Mouse (Mus musculus): ENCODE data around the gene Kcnab1. TPM values are rescaled to one million over a fixed set of nuclear protein-coding genes. Genes with fewer than 3 reads are reported as not detected.

Kcnab1 gene
- total RNA-seq, 2 experiments from 2014 or later: 47.1 to 56.0 TPM

DNA sequence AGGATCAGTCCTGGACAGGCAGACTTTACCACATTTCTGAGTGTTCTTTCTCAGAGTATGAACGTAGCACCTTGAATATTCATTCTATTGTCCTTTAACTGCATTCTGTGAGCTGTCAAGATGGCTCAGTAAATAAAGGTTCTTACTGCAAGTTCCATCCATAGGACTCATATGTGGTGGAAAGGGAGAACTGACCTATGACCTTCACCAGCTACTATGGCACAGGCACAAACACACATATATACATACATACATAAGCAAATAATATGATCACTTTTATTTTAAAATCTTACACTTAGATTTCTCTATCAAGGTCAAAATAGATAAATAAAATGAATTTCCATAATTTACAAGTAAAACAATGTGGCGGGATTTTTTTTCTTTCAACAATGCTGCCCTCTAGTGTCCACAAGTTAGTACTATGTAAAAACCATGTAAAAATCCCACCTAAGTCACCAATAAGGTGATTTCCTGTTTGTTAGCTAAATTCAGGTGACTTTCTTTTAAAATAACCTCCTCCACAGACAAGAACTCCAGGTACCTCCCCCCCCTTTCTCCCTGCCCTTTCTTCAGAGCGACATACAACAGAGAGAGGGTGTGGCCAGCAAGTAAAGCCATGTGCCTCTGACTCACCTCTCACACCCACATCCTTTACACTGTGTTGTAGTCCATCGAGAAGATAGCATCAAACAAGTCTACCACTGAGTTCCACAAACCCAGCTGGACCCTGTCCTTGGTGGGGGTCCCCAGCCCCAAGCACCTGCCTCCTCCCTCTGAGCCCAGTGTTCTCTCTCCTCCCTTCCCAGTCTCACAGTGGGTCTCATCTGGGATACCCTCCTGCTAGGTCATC lies 243.3 kb downstream of the Kcnab1 start:
- intact Hi-C loops (cut with DNase I): no loop called here
- DNase-seq (ENCODE audit: extremely low spot score in 1 of 2, low spot score in 2 of 2): peak in 1 of 2 experiments; percentile 32

DNA sequence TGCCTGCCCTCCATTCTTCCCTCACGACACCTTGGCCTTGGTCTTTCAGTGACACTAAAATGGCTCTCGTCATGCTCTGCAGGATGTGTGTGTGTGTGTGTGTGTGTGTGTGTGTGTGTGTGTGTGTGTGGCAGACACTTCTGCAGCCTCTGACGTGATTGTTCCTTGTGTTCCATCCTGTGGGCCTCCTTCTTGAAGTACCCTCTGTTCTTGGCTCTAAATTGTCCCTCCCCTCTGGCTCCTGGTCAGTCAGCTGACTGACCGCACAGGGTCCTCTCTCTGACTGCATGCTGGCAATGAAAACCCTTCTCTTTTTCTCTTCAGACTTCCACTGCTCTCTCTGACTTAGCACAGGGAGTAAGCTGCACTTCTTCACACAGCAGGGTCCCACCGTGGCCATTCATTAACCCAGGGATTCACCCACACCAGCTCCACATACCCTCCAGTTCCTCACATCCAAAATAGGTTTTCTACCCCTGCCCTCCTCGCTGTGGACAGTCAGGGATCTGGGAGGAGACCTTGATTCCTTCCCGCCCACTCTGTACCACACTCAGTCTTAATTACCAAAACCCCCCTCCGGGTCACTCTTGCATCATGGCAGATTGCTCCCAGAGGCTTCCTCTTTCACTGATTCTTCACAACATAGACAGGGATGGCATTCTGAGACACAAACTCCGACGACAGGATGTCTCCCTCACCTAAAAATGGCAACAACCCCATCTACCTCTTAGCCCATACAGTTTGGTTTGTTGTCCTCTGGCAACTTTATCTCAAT lies 244.3 kb downstream of the Kcnab1 start:
- no peak for DNase-seq (ENCODE audit: extremely low spot score in 1 of 2, low spot score in 2 of 2)
- intact Hi-C loops (cut with DNase I): no loop called here

DNA sequence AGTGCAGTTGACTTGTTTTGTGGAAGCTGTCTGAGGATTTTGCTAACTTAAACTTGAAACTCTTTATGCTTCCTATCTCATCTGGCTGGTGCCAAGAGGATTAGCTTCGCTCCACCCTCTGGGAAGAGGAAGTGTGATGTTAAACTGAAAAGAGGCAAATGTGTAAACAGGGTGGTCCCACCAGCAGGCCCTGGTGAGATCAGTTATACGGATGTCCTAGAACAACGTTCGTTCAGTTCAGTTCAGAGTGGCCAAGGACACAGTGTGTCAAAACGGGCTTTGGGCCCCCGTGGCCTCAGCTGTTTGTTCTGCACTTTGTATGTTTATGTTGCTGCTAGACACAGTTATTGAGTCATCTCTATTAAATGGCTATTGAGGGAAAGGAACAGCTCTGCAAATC lies 246.3 kb downstream of the Kcnab1 start:
- no peak for DNase-seq (ENCODE audit: extremely low spot score in 1 of 2, low spot score in 2 of 2)
- intact Hi-C loops (cut with DNase I): no loop called here

DNA sequence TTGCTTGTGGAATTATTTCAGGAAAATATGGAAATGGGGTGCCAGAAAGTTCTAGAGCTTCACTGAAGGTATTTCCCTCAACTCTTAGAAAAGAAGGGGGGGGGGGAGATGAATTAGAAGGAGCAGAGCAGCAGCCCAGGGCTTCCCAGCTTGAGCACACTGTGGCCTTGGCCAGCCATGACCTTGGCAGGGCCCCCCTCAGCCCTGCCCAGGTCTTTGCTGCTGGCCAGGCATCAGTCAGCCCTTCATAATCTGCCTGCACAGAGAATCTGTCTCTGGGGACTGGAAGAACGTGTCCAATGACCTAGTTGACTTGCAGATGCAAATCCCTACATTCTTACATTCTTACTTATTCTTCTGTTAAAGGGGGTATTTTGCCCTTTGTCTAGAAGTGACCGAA lies 249.1 kb downstream of the Kcnab1 start:
- intact Hi-C loops (cut with DNase I): no loop called here
- DNase-seq (ENCODE audit: extremely low spot score in 1 of 2, low spot score in 2 of 2): no peak

DNA sequence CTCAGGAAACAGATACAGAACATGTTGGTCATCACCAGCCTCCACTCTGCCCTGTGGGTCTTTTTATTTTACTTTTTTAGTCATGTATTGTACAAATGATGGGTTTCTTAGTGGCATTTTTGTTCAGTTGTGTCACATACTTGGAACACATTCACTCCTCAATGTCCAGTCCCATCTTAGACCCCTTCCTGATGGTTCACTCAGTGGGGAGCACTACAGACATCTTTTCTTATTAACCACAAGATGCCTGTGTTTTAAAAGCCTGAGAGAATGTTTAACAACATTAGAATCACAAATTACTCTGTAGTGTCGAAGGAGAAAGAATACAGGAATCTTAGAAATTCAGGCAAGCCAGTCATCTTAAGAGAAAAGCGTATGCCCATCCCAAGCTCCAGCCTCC lies 249.7 kb downstream of the Kcnab1 start:
- DNase-seq (ENCODE audit: extremely low spot score in 1 of 2, low spot score in 2 of 2): no peak
- intact Hi-C loops (cut with DNase I): no loop called here

DNA sequence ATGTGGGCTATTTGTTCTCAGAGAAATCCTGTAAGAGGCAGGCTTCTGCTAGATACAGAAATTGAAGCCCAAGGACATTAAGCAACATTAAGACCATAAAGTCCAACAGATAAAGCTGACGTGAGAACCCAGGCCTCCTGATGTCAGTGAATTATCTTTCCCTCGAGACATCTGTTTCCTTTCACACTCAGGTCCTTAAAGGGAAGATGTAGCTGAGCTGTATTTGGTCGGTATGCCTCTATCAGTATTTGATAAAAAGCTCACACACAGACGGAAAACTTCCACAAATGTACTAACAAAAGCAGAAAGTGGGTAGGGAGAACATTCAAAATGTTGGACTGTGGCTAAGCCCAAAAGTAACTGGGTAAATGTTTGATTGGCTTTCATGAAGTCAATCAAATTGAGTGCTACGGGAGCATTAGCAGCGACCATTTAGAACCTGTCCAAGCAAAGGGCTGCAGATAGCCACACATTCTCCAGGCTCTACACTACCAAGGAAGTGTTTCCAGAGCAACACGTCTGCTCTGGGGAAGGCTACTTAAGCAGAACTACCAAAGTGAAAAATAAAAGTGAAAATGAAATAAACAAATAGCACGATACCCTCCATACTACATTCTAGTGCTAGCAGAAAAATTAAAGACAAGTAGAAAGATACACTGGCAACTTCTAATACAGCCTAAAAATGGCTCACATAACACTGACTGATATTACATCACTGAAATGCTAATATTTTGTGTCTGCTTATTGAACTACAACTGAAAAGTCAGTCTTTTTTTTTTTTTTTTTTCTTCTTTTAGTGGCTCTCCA lies 251.2 kb downstream of the Kcnab1 start:
- DNase-seq (ENCODE audit: extremely low spot score in 1 of 2, low spot score in 2 of 2): no peak
- intact Hi-C loops (cut with DNase I): no loop called here

DNA sequence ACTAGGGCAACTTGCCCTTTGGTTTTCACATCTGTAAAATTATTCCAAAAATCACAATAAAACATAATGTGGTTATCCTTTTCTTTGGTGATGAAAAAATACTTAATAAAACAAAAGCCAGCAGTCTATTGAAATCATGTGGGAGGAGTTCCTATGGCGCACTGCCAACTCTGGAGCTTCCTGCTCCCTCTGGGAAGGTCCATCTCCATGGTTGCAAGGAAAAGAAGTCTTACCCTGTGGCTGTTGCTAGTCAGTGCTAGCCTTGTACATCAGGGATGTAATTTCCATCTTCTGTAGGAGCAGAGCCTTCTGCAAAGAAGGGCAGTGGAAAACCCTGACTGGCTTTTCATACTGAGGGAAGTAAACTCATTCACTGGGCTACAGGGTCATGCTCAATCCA lies 254.3 kb downstream of the Kcnab1 start:
- DNase-seq (ENCODE audit: extremely low spot score in 1 of 2, low spot score in 2 of 2): peak in 1 of 2 experiments; percentile 77
- intact Hi-C loops (cut with DNase I): no loop called here

DNA sequence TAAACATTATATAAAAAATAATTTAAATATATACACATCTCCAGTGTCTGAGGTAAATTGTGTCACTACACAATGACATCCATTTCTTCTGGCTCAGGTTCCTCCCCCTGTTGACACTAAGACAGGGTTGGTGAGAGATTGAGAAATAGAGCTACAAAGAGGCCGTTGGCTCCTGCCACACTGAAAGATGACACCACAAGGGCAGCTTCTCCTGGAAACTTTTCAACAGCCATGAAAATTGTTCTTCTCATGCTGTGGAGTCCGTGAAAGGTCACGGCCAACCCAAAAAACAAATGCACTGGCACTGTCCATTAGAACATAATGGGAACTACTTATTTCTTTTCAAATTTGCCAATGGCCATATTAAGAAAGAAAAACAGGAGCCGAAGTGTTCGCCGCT lies 256.0 kb downstream of the Kcnab1 start:
- intact Hi-C loops (cut with DNase I): no loop called here
- DNase-seq (ENCODE audit: extremely low spot score in 1 of 2, low spot score in 2 of 2): no peak

DNA sequence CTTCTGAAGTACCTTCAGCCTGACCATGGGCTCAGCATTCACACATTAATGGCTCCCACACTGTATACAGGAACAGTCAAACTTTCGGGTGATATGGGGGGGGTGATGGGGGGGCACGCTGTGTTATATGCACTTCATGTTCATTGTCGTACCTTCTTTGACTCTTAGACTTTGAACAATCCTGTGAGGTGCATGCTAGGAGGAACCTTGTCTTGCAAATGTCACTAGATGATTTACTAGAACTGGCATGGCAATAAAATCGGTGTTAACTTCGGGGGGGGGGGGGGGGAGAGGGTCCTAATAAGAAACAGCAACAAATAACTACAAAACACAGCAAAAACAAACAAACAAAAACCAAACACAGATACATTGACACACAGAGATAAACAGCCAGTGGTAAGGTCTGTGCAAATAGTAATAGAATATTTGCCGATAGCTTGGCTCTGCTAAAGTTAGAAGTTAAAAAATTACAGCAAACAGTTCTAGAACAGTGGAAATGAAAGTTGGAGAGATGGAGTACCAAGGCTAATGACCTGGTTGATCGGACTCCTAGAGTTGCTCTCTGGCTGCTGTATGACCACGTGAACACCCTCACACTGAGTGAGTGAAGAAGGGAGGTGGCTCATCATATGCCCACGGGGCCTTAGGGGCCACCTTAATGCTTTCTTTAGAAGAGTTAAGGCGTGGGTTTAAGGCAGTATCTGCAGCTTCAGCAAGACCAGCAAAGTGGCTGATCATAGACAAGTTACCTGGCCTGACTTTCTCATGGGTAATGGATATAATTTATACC lies 256.9 kb downstream of the Kcnab1 start:
- intact Hi-C loops (cut with DNase I): no loop called here
- DNase-seq (ENCODE audit: extremely low spot score in 1 of 2, low spot score in 2 of 2): no peak

DNA sequence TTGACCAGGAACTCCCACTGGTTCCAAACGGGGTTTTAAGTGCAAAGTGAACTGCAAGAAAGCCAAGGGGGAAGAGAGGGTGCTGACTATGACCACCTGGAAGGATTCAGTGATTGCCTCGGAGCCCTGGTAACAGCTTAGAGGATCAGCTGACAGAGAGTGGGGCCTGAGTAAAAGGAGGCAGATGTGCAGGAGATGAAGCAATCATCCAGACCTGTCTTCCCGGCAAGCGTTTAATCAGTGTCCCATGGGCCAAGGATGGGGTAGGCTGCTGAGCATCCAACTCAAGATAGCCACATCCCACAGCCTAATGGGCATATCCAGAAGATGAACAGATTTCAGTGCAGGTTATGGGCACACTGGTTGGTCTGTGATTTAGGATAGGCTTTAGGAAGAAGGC lies 258.8 kb downstream of the Kcnab1 start:
- DNase-seq (ENCODE audit: extremely low spot score in 1 of 2, low spot score in 2 of 2): no peak
- intact Hi-C loops (cut with DNase I): no loop called here

DNA sequence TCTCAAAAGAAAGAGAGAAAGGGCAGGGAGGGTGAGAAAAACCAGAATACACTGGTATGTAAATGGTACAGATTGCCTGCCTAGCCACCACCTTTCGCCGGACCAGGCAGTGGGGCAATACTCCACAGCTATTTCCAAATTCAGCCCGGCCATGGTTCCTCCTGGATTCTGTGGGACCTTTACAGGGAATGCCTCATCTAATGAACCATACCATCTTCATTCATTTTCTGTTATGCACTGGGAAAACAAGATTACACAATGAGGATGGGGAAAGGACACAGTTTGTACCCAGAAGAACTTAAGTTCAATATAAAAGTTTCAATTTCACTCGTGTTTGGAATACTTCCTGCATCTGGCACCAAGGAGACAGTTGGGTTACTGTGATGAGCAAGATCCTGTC lies 263.4 kb downstream of the Kcnab1 start:
- DNase-seq (ENCODE audit: extremely low spot score in 1 of 2, low spot score in 2 of 2): no peak

DNA sequence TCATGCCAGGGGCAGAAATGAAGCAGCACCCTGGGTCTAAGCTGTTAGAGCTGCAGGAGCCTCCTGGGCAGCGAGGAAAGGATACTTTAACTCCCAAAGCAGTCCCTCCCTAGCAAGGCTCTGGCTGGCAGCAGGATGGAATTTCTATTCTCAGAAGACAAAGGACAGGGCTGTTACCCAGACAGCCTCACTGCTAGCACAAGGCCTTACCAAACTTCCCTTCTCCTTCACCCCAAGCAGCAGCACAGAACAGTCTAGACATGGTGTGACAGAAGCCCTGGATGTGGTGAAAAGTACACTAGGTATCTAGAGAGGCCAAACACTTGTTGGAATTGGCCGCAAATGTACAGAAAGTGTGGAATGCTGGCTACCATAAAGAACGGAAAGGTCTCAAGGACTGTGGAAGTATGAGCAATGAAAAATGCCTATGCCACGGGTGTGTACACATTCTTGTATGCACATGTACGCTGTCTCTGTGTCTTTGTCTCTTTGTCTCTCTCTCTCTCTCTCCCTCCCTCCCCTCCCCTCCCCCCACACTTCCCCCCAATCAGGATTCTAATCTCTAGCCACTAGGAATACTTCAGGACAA lies 264.5 kb downstream of the Kcnab1 start:
- no peak for DNase-seq (ENCODE audit: extremely low spot score in 1 of 2, low spot score in 2 of 2)
- intact Hi-C loops (cut with DNase I): no loop called here

More for the DNA sequence above, 263.4 kb downstream of the Kcnab1 start:
- intact Hi-C loops (cut with DNase I): no loop called here

DNA sequence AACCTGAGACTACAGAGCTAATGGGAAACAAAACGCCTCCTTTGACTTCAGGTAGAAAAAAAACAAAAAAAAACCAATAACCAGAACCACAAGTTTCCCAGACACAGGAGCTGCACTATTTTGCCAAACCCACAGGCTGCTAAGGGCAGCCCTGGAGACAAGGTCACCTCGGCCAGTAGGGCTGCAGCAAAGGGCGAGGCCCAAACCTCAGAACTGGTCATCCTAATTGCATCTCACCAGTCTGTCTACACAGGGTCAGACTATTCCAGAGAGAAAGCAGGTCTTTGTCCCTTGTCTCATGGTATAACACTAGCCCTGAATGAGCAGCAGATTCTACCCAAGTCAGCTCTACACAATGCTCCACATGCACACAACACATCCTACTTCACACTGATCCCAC lies 265.5 kb downstream of the Kcnab1 start:
- DNase-seq (ENCODE audit: extremely low spot score in 1 of 2, low spot score in 2 of 2): no peak
- intact Hi-C loops (cut with DNase I): no loop called here

DNA sequence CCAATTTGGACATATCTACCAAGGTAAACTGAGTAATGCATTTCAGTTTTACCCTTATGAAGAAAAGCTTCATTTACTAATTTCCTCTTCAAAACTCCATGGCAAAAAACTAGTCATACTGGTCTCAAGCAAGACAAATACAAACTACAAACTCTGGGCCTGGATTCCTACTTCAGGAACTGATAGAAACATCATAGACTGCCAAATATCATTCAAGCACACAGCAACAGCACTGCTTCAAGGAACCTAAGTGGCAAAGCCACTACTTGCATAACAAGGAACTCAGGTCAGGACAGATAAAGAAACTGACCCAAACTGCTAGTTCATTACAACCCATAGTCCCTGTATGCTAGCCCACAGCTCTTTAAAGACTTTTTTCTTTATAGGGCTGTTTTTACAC lies 269.5 kb downstream of the Kcnab1 start:
- intact Hi-C loops (cut with DNase I): no loop called here
- no peak for DNase-seq (ENCODE audit: extremely low spot score in 1 of 2, low spot score in 2 of 2)

DNA sequence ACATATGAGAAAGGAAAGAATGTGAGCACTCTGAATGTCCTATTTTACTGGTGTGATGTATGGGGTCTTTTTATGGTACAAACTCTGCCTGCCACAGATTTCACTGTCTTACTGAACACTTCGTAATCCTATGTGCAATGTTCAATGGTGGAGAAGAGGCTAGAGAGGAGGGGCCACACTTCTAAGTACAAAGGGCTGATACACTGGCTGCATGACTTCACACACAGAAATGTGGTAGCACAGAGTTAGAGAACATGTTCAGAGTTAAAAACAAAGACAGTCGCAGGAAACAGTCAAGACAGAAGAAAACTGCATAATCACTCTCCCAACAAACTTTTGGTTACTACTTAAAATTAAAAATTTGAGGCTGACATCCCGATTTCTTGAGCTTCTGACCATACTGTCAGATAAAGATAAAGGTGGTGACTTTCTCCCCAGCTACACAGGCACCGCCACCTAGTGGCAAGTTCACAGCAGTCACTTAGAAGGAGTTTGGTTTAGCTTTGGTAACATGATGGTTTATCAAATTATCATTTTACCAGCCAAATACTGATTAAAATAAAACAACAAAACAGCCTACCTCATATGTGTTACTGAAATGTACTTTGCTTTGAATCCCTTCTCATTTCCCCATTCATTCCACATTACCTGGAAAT lies 270.8 kb downstream of the Kcnab1 start:
- intact Hi-C loops (cut with DNase I): loop anchor here (5.0 kb wide), 1 partner anchor 552 kb away; no protein-coding TSS in a partner anchor
- DNase-seq (ENCODE audit: extremely low spot score in 1 of 2, low spot score in 2 of 2): peak in 1 of 2 experiments; percentile 54

DNA sequence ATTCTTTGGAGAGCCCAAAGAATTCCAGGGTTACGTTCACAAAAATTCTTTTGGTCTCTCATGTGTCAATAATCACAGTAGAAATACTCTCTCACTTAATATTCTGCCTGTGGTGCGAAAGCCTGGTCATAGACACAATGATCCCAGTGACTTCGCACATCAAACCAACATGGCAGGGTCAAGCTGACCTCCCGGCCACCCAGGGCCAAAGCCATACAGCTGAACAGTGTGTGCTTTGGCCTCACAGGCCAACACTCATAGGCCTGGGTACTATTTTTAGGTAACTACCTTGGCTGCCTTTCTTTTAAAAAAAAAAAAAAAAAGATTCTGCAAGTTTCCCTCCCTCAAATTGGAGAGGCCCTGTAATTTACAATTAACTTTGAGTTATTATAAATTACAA lies 271.9 kb downstream of the Kcnab1 start:
- DNase-seq (ENCODE audit: extremely low spot score in 1 of 2, low spot score in 2 of 2): no peak
- intact Hi-C loops (cut with DNase I): loop anchor here (5.0 kb wide), 1 partner anchor 551 kb away; no protein-coding TSS in a partner anchor

DNA sequence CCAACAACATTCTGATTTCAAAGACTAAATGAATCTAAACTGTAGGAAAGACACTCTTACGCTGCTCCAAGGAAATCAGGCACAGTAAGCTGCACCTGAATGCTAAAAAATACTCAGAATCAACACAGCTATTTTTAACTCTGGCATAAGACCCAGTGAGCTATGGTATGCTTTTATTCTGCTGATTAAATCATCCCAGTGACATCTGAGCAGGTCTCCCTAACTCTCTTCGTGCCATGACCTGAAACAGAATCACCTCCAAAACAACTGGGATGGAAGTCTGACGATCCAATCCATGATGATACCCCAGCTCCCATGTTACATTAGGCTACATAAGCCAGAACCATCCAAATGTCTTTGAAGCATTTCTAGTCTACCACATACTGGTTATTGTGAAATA lies 275.2 kb downstream of the Kcnab1 start:
- intact Hi-C loops (cut with DNase I): loop anchor here (5.0 kb wide), 1 partner anchor 548 kb away; no protein-coding TSS in a partner anchor

DNA sequence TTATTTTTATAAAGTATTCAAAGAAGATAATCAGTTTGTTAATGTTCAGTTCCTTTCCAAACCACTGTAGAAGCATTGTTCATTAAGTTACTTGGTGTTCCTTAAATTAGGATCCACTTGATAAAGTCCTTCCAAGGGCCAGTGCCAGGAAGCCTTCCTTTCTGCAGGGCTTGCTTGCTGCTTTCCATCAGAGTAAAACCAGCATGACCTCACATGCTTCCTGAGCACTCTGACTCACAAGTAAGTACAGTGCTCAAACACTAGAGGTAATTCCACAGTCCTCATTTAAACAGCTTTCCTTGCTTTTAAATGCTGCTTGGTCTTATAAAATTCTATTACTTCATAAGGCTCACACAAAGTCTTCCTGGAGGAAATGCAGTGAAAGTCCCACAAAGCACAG lies 276.6 kb downstream of the Kcnab1 start:
- intact Hi-C loops (cut with DNase I): loop anchor here (5.0 kb wide), 1 partner anchor 477 kb away; no protein-coding TSS in a partner anchor
- no peak for DNase-seq (ENCODE audit: extremely low spot score in 1 of 2, low spot score in 2 of 2)

More for the DNA sequence above, 275.2 kb downstream of the Kcnab1 start:
- DNase-seq (ENCODE audit: extremely low spot score in 1 of 2, low spot score in 2 of 2): no peak
